Mouse (Mus musculus): Measurements from ENCODE around the gene Dgki. TPM values are rescaled to one million over a fixed set of nuclear protein-coding genes. Genes with fewer than 3 reads are reported as not detected.

Dgki gene
- polyA plus RNA-seq, 1 experiment: 7.5 TPM

DNA sequence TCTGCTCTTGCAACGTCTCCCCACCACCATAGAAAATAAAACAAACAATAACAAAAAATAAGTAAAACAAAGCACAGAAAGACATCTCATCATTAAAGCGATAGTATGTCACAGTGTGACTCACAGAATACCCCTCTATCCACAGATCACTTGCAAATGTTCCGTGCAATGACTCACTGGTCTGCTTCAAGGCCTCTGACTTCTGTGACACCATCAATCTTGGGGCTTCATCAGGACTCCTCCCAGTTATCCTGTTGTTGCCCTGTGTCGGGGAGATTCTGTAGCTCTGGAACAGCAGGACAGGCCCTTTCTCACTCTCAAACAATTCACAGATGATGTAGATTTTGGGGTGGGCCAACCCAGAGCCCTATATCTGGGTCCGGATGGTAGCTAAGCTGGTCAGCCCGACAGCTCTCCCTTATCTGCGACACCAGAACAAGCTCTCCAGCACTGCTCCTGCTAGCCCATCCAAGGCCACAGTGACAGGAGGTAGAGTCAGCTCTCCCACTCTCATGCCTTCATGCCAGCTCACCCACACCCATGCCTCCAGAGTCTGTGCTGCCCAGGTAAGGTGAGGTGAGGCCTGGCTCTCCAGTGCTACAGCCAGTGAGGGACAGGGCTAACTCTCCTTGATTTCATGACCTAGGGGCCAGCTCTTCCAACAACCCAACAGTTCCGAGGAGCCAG lies 28.9 kb downstream of the Dgki start:
- TF ChIP-seq POLR2A (IDR thresholded peaks at IDR 0.05; ENCODE audit: borderline replicate concordance, insufficient read depth, low read length): no peak
- no peak for TF ChIP-seq CTCF (IDR thresholded peaks at IDR 0.05; ENCODE audit: borderline replicate concordance, insufficient read depth, low read depth, low read length)
- Histone ChIP-seq H3K4me3 (replicated peaks; ENCODE audit: insufficient read depth, low read depth, low read length) (no peak overlapping the region), H3K27ac (ENCODE audit: insufficient read depth, low read length) (no peak overlapping the region), H3K4me1 (ENCODE audit: control insufficient read depth, insufficient read depth, low read length) (no peaks in the 10 kb centered on the region), H3K27me3 (ENCODE audit: control insufficient read depth, insufficient read depth, low read length) (no peaks in the 10 kb centered on the region)
- DNase-seq: no peak
- WGBS: 97% methylated on average over 8 of the region's 8 CpGs

DNA sequence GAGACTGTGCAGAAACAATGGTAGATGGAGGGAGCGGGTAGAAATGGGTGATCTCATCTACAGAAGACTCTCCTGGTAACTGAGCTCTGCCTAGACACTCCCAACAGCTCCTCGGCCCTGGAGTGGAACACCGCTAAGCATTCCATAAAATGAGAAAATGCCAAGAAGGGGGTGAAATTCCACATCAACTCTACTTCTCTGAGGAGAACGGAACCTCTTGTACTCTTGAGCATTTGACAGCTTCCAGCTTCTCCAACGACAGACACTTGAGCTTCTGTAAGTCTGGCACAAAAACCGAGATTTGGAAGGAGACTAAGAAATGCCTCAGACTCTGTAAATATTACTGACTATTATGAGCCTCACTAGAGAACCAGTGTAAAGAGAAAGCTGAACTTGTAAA lies 31.4 kb downstream of the Dgki start:
- H3K4me1 ChIP-seq (ENCODE audit: control insufficient read depth, insufficient read depth, low read length): no peaks in the 10 kb centered on the region
- no peak overlapping the region for H3K4me3 ChIP-seq (replicated peaks; ENCODE audit: insufficient read depth, low read depth, low read length)
- no peak for DNase-seq
- TF ChIP-seq CTCF (IDR thresholded peaks at IDR 0.05; ENCODE audit: borderline replicate concordance, insufficient read depth, low read depth, low read length) (no peak), POLR2A (IDR thresholded peaks at IDR 0.05; ENCODE audit: borderline replicate concordance, insufficient read depth, low read length) (no peak)
- no peaks in the 10 kb centered on the region for H3K27me3 ChIP-seq (ENCODE audit: control insufficient read depth, insufficient read depth, low read length)
- no peak overlapping the region for H3K27ac ChIP-seq (ENCODE audit: insufficient read depth, low read length)
- 69% methylated on average over 6 of the region's 6 CpGs for WGBS

DNA sequence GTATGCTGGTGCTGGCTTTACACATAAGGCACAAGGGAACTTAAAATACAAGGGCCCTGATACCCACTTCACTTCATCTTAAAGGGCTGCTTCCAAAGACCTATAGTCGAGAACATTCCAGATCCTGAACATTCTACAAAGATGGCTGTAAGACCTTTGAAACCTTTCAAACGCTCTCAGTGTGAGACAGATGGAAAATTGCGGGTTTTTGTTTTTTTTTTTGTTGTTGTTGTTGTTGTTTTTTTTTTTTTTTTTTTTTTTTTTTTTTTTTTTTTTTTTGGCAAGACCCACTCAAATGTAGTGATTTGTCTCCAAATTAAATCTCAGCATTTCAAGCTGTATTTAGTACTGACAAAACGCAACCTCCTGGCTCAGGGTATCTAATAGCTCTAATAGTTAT lies 32.0 kb downstream of the Dgki start:
- Histone ChIP-seq H3K27me3 (ENCODE audit: control insufficient read depth, insufficient read depth, low read length) (no peaks in the 10 kb centered on the region), H3K4me3 (replicated peaks; ENCODE audit: insufficient read depth, low read depth, low read length) (no peak overlapping the region), H3K4me1 (ENCODE audit: control insufficient read depth, insufficient read depth, low read length) (no peaks in the 10 kb centered on the region), H3K27ac (ENCODE audit: insufficient read depth, low read length) (no peak overlapping the region)
- WGBS: 92% methylated on average over 4 of the region's 4 CpGs
- TF ChIP-seq CTCF (IDR thresholded peaks at IDR 0.05; ENCODE audit: borderline replicate concordance, insufficient read depth, low read depth, low read length): no peak
- no peak for TF ChIP-seq POLR2A (IDR thresholded peaks at IDR 0.05; ENCODE audit: borderline replicate concordance, insufficient read depth, low read length)
- DNase-seq: no peak

DNA sequence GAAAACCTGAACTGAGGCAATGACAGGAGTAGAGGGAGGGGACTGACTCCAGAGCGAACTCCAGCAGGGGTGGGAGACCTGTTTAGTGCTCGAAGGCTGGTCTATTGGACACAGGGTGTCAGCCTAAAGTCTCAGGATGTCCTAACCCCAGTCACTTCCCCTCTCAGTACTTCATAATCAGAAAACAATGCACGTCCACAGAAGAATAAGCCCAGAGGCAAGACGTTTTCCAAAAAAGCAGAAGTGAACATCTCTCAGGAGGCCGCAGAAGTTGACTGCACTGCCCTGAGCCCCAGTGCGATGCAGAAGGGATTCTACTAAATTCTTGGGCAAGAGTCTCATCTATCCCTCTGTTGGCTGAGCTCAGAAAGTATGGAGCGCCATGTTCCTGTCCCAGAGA lies 37.5 kb downstream of the Dgki start:
- no peak overlapping the region for H3K27ac ChIP-seq (ENCODE audit: insufficient read depth, low read length)
- 88% methylated on average over 7 of the region's 7 CpGs for WGBS
- TF ChIP-seq POLR2A (IDR thresholded peaks at IDR 0.05; ENCODE audit: borderline replicate concordance, insufficient read depth, low read length) (no peak), CTCF (IDR thresholded peaks at IDR 0.05; ENCODE audit: borderline replicate concordance, insufficient read depth, low read depth, low read length) (no peak)
- DNase-seq: no peak
- H3K4me1 ChIP-seq (ENCODE audit: control insufficient read depth, insufficient read depth, low read length): no peaks in the 10 kb centered on the region
- no peak overlapping the region for H3K4me3 ChIP-seq (replicated peaks; ENCODE audit: insufficient read depth, low read depth, low read length)
- H3K27me3 ChIP-seq (ENCODE audit: control insufficient read depth, insufficient read depth, low read length): no peaks in the 10 kb centered on the region

DNA sequence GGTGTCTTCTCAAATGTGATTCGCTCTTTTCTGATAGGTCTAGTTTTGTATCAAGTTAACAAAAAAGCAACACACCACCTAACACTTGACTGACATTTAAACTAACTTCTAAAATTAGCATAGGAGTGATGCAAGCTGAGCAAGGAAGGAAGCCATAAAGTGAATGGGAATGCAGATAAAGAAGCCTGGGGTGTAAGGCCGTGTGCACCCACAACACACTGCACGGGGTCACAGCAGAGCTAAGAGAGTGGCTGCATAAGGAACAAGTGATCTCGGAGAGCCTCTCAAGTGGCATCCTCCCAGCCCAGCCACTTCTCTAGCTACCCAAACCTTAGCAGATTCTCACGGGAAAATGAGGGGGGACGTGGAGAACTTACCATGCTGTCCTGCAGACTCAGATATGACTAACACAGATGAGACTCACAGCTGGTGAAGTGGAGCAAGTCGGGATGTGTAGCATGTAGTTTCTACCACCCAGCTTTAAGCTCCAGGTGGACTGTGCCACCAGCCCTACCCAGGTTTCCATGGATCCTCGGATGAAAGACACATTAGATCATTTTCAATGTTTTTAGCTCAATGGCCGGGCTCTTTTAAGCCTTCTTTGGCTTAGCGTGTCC lies 38.6 kb downstream of the Dgki start:
- WGBS: 89% methylated on average over 10 of the region's 10 CpGs
- no peaks in the 10 kb centered on the region for H3K4me1 ChIP-seq (ENCODE audit: control insufficient read depth, insufficient read depth, low read length)
- H3K27me3 ChIP-seq (ENCODE audit: control insufficient read depth, insufficient read depth, low read length): no peaks in the 10 kb centered on the region
- DNase-seq: no peak
- H3K27ac ChIP-seq (ENCODE audit: insufficient read depth, low read length): no peak overlapping the region
- H3K4me3 ChIP-seq (replicated peaks; ENCODE audit: insufficient read depth, low read depth, low read length): no peak overlapping the region
- no peak for TF ChIP-seq POLR2A (IDR thresholded peaks at IDR 0.05; ENCODE audit: borderline replicate concordance, insufficient read depth, low read length)
- no peak for TF ChIP-seq CTCF (IDR thresholded peaks at IDR 0.05; ENCODE audit: borderline replicate concordance, insufficient read depth, low read depth, low read length)

DNA sequence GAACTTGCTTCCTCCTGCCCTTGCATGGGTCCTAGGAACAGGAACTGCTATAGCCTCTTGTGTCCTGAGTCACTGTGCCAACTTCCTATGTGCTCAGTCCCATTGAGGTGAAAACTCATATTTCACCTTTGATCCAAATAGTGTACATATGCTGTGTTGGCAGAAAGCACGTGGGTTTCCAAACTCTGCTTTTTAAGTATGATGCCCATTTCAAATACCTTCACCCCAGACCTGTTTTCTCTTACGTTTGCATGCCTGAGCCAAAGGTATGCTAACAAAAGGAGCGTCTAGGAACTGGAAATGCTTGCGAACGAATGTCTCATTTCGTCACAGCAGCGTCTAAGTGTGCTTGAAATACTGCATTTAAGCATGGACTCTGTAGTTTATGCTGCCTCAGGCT lies 41.3 kb downstream of the Dgki start:
- Histone ChIP-seq H3K4me1 (ENCODE audit: control insufficient read depth, insufficient read depth, low read length) (peaks cover 5% of the 10 kb centered on the region), H3K27ac (ENCODE audit: insufficient read depth, low read length) (no peak overlapping the region), H3K27me3 (ENCODE audit: control insufficient read depth, insufficient read depth, low read length) (no peaks in the 10 kb centered on the region), H3K4me3 (replicated peaks; ENCODE audit: insufficient read depth, low read depth, low read length) (no peak overlapping the region)
- 89% methylated on average over 7 of the region's 7 CpGs for WGBS
- no peak for DNase-seq
- TF ChIP-seq CTCF (IDR thresholded peaks at IDR 0.05; ENCODE audit: borderline replicate concordance, insufficient read depth, low read depth, low read length) (no peak), POLR2A (IDR thresholded peaks at IDR 0.05; ENCODE audit: borderline replicate concordance, insufficient read depth, low read length) (no peak)

DNA sequence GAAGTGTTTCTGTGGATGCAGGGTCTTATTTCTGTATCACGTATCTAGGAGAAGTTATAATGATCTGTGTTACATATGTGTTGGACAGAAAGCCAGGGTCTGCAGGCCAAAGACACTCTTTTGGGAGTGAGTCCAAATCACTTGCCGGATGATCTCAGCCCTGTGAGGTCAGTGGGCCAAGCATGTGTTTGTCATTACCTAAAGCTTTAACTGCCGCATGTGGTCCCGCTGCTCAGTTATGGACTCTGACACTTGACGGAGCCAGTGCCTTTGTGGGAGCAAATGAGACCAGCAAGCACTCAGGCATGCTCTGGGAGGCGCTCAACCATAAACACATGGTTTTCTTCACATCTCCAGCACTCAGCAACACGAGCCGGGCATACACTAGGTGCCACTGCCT lies 45.8 kb downstream of the Dgki start:
- TF ChIP-seq CTCF (IDR thresholded peaks at IDR 0.05; ENCODE audit: borderline replicate concordance, insufficient read depth, low read depth, low read length) (no peak), POLR2A (IDR thresholded peaks at IDR 0.05; ENCODE audit: borderline replicate concordance, insufficient read depth, low read length) (no peak)
- H3K4me1 ChIP-seq (ENCODE audit: control insufficient read depth, insufficient read depth, low read length): peaks cover 5% of the 10 kb centered on the region
- no peak overlapping the region for H3K27ac ChIP-seq (ENCODE audit: insufficient read depth, low read length)
- 44% methylated on average over 8 of the region's 8 CpGs for WGBS
- H3K27me3 ChIP-seq (ENCODE audit: control insufficient read depth, insufficient read depth, low read length): no peaks in the 10 kb centered on the region
- H3K4me3 ChIP-seq (replicated peaks; ENCODE audit: insufficient read depth, low read depth, low read length): no peak overlapping the region
- DNase-seq: peak in 1 of 2 experiments; percentile 14

DNA sequence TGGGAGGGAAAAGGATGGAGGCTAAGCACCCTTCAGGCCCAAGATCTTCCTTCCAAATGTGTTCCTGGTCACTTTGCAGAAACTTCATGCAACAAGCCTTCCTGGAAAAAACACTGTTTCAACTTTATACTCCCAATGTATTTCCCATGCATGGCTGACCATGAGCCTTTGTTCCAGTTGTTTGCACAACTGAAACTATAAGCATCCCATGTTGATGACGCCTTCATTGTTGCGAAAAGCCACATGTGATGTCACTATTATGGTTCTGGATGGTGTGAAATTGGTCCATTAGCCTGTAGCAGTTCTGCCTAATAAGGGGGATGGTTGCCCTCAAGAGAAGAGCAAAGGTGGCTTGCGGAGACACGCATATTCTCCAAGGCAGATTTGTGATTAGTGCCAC lies 47.4 kb downstream of the Dgki start:
- H3K4me1 ChIP-seq (ENCODE audit: control insufficient read depth, insufficient read depth, low read length): peaks cover 5% of the 10 kb centered on the region
- H3K27me3 ChIP-seq (ENCODE audit: control insufficient read depth, insufficient read depth, low read length): no peaks in the 10 kb centered on the region
- no peak for DNase-seq
- H3K27ac ChIP-seq (ENCODE audit: insufficient read depth, low read length): no peak overlapping the region
- no peak overlapping the region for H3K4me3 ChIP-seq (replicated peaks; ENCODE audit: insufficient read depth, low read depth, low read length)
- TF ChIP-seq POLR2A (IDR thresholded peaks at IDR 0.05; ENCODE audit: borderline replicate concordance, insufficient read depth, low read length) (no peak), CTCF (IDR thresholded peaks at IDR 0.05; ENCODE audit: borderline replicate concordance, insufficient read depth, low read depth, low read length) (no peak)
- WGBS: 97% methylated on average over 4 of the region's 4 CpGs

All from cerebellum, adult 2 months (tissue).